Mouse (Mus musculus): ENCODE data around the gene Slc35e3.
"Not testable (repeated sequence)": the region's sequence is repeated elsewhere in the genome, so short reads cannot be mapped to it uniquely, and the experiment has no call there.

The Slc35e3 gene

GRCm38 (mm10) chr10:117749787-117750343 lies 3.7 kb upstream of the Slc35e3 start:
- no peak for DNase-seq (ENCODE audit: low read depth)

- no peak for DNase-seq (ENCODE audit: low read depth)
Observed at GRCm38 (mm10) chr10:117749050-117749686, 3.0 kb upstream of the Slc35e3 start.

GRCm38 (mm10) chr10:117748276-117749049 lies 2.3 kb upstream of the Slc35e3 start:
- DNase-seq (ENCODE audit: low read depth) = no peak

GRCm38 (mm10) chr10:117747711-117748110 lies 1.5 kb upstream of the Slc35e3 start:
- no peak for DNase-seq (ENCODE audit: low read depth)

GRCm38 (mm10) chr10:117745570-117746296 lies 432 bp downstream of the Slc35e3 start:
- not testable (repeated sequence) for DNase-seq (ENCODE audit: low read depth)

- no peak for DNase-seq (ENCODE audit: low read depth)
Observed at GRCm38 (mm10) chr10:117743917-117744316, 2.2 kb downstream of the Slc35e3 start.

GRCm38 (mm10) chr10:117743182-117743581 lies 3.0 kb downstream of the Slc35e3 start:
- DNase-seq (ENCODE audit: low read depth) = no peak

GRCm38 (mm10) chr10:117742618-117743017 lies 3.5 kb downstream of the Slc35e3 start:
- no peak for DNase-seq (ENCODE audit: low read depth)

GRCm38 (mm10) chr10:117741698-117742475 lies 4.3 kb downstream of the Slc35e3 start:
- DNase-seq (ENCODE audit: low read depth) = no peak

- no peak for DNase-seq (ENCODE audit: low read depth)
Observed at GRCm38 (mm10) chr10:117740921-117741320, 5.2 kb downstream of the Slc35e3 start.

GRCm38 (mm10) chr10:117740171-117740570 lies 6.0 kb downstream of the Slc35e3 start:
- no peak for DNase-seq (ENCODE audit: low read depth)

- DNase-seq (ENCODE audit: low read depth) = no peak
Observed at GRCm38 (mm10) chr10:117739648-117739948, 6.6 kb downstream of the Slc35e3 start.

GRCm38 (mm10) chr10:117738928-117739647 lies 7.1 kb downstream of the Slc35e3 start:
- no peak for DNase-seq (ENCODE audit: low read depth)

GRCm38 (mm10) chr10:117738140-117738921 lies 7.8 kb downstream of the Slc35e3 start:
- DNase-seq (ENCODE audit: low read depth) = no peak

GRCm38 (mm10) chr10:117737498-117737897 lies 8.7 kb downstream of the Slc35e3 start:
- not testable (repeated sequence) for DNase-seq (ENCODE audit: low read depth)

GRCm38 (mm10) chr10:117737075-117737474 lies 9.1 kb downstream of the Slc35e3 start:
- no peak for DNase-seq (ENCODE audit: low read depth)

- no peak for DNase-seq (ENCODE audit: low read depth)
Observed at GRCm38 (mm10) chr10:117736573-117736972, 9.6 kb downstream of the Slc35e3 start.

- not testable (repeated sequence) for DNase-seq (ENCODE audit: low read depth)
Observed at GRCm38 (mm10) chr10:117735396-117735795, 10.8 kb downstream of the Slc35e3 start.

GRCm38 (mm10) chr10:117734104-117734852 lies 11.9 kb downstream of the Slc35e3 start:
- DNase-seq (ENCODE audit: low read depth) = not testable (repeated sequence)

GRCm38 (mm10) chr10:117733626-117734025 lies 12.5 kb downstream of the Slc35e3 start:
- not testable (repeated sequence) for DNase-seq (ENCODE audit: low read depth)

All from fibroblast of lung, adult 2 months (primary cell).